Mouse (Mus musculus): ENCODE measurements around the gene Ptprf.

Ptprf gene

DNA sequence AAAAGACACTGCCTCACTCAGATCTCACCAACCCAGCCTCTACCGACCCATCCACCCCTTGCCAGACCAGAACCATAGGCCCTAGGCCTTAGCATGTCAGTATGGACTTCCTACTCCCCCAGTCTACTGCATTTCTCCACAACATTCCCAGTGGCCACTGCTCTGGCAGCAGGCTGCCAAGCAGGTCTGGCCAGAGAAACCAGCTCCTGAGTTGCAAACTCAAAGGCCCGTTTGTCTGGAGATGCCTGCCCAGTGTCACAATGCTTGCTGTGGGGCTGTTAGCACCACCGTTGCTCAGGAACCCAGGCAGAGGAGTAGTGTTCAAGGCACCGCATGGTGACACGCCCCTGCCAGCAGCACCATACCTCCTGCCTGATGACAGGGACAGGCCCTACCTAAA lies 5.0 kb downstream of the Ptprf start:
- DNase-seq (ENCODE audit: low read depth, low spot score) = no peak

GRCm38 (mm10) chr4:118282182-118282562 lies 9.0 kb downstream of the Ptprf start:
- no peak for DNase-seq (ENCODE audit: low read depth, low spot score)

DNA sequence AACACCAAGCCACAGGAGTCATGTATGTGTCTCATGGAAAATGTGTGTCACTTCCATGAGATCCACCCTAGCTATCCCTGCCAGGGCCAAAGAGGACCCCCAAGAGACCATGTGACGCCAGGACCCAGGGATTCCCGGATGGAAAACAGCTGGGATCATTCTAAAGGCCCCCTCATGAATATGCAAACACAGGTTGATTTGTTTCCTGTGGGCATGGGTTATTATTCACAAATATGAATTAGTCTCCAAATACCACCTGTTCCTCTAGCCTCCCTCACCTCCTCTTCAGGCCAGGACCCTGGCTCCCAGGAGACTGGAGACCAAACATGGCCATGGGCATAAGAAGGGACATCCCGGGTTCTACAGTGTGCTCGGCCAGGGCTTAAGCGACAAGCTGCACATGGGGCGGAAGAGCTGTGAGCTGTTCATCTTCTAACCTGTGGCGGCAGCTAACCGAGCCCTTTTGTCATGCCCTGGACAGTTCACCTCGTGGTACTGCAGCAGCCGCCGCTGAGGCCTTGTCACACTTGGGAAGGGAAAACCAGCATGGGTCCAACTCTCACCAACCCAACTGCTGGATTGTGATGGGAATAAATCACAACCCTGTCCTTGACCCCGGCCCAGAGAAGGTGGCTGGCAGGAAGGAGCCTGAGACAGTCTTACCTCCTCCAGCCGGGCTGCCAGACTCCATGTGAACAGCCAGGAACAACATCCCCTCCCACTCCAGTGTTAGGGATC lies 9.6 kb downstream of the Ptprf start:
- no peak for DNase-seq (ENCODE audit: low read depth, low spot score)

GRCm38 (mm10) chr4:118280506-118280905 lies 10.7 kb downstream of the Ptprf start:
- DNase-seq (ENCODE audit: low read depth, low spot score) = no peak

GRCm38 (mm10) chr4:118276520-118277232 lies 14.5 kb downstream of the Ptprf start:
- peak; percentile 70 for DNase-seq (ENCODE audit: low read depth, low spot score)

- no peak for DNase-seq (ENCODE audit: low read depth, low spot score)
Observed at GRCm38 (mm10) chr4:118275601-118276519, 15.3 kb downstream of the Ptprf start.

- no peak for DNase-seq (ENCODE audit: low read depth, low spot score)
Observed at GRCm38 (mm10) chr4:118274521-118274920, 16.7 kb downstream of the Ptprf start.

- no peak for DNase-seq (ENCODE audit: low read depth, low spot score)
Observed at GRCm38 (mm10) chr4:118273998-118274397, 17.2 kb downstream of the Ptprf start.

DNA sequence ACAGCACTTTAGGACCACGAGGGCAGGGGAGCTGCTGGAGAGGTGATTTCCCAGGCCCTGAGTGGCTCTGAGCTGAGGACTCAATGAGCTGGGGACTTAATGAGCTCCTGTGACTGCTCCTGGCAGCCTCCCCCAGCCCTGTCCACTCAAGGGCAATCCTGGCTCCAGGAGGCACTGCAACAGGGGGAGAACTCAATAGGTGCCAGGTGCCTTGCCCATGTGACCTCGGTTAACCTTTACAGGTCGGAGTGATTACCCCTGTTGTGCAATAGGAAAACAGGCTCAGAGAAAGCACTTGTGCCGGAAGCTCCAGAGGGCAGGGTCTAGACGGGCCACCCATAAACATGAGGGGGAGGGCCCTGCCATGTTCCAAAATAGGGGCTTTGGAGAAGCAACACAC lies 17.7 kb downstream of the Ptprf start:
- DNase-seq (ENCODE audit: low read depth, low spot score) = no peak

GRCm38 (mm10) chr4:118272871-118273270 lies 18.3 kb downstream of the Ptprf start:
- no peak for DNase-seq (ENCODE audit: low read depth, low spot score)

DNA sequence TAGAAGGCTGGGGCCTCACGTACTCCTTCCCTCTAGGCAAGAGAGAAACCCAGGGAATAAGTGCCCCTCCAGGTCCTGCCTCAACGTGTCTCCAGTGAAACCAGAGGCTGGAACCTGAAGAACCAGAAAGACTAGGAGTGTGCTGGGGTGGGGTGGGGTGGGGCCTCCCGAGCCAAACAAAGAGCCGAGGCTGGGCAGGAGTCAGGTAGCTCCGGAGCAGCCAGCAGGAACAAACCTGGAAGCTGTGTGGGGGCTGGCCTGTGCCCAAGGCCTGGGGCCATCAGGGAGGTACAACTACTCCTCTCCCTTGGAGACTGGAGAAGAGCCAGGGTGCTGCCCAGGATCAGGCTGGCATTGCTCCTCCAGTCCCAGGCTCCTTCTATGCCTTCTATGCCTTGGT lies 18.9 kb downstream of the Ptprf start:
- DNase-seq (ENCODE audit: low read depth, low spot score) = no peak

GRCm38 (mm10) chr4:118271556-118272074 lies 19.6 kb downstream of the Ptprf start:
- no peak for DNase-seq (ENCODE audit: low read depth, low spot score)

DNA sequence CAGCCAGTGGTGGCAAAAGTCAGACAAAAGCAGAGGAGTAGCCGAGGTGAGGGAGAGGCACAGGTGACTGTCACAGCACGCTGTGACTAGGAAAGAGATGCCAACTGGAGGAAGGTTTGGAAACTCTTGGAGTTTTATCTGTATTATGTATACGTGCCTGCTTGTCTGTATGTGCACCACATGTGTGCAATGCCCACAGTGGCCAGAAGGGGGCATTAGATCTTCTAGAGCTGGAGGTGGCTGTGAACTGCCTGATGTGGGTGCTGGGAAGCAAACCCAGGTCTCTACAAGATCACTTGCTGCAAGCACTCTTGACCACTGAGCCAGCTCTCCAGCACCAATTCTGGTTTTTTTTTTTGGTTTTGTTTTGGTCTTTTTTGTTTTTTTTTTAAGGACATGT lies 20.5 kb downstream of the Ptprf start:
- DNase-seq (ENCODE audit: low read depth, low spot score) = no peak

GRCm38 (mm10) chr4:118269999-118270398 lies 21.2 kb downstream of the Ptprf start:
- no peak for DNase-seq (ENCODE audit: low read depth, low spot score)

GRCm38 (mm10) chr4:118268429-118269212 lies 22.6 kb downstream of the Ptprf start:
- DNase-seq (ENCODE audit: low read depth, low spot score) = no peak

DNA sequence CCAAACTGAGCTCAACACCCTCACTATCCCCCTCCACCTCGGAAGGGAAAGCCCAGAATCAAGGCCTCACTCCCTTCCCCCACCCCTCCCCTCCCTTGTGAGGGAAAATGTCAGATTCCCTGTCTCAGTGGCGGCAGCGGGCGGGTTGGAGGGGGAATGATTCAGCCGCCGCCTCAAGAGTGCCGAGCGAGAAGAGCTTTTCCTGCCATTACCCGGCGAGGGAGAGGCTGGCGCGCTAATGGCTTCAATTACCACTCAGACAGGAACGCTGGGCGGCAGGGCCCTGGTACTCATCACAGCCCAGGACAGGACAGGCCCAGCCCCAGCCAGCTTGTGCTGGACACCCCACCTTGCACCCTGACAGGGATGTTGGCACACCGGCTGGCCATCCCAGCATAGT lies 25.6 kb downstream of the Ptprf start:
- DNase-seq (ENCODE audit: low read depth, low spot score) = no peak

DNA sequence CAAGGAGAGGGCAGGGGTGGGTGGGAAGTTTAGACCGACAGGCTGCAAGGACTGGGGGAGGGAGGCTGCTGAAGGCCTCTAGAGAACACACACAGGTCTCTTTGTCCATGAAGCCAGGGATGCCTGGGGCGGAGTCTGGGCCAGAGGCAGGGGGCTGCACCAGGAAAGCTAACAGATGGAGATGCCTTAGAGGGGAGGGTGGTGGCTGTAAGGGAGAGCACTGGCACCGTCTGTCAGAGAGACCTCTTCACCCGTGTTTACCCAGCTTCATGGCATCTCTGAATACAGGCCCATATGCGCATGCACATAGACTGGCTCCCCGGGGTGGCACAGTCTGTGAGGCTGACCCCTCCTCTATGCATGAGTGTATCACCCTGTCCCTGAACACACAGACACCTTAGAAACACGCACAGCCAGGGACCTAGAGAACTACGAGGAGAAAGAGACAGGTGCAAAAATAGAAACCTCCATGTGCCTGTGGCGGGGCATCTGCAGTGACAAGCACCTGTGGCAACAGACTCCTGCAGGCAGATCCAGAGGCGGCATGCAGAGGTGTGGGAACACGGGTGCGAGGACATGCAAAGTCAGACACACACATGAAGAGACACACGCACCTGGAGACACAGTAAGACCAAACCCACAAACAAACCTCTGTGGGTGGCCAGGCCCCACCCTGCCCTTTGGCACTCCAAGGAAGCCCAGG lies 29.3 kb downstream of the Ptprf start:
- DNase-seq (ENCODE audit: low read depth, low spot score) = no peak

GRCm38 (mm10) chr4:118261291-118261690 lies 29.9 kb downstream of the Ptprf start:
- DNase-seq (ENCODE audit: low read depth, low spot score) = no peak

- no peak for DNase-seq (ENCODE audit: low read depth, low spot score)
Observed at GRCm38 (mm10) chr4:118260551-118261267, 30.5 kb downstream of the Ptprf start.
